17 mouse cellular contexts compared by ENCODE assay signal in genomic region chr1:132401843-132402242, GRCm38 (mm10).
"Had no signal": no experiment of that assay in that cellular context is flagged by ENCODE, and none has a peak within 500 bp of the region (broad histone marks: within the 10 kb centered on the region; RNA-seq: fewer than 3 reads in every experiment).

No protein-coding gene starts in this region.

- ATAC-seq: lung, postnatal 0 days; midbrain, embryonic 13.5 days; midbrain, embryonic 15.5 days had no signal

- DNase-seq: lung, adult 2 months; lung, postnatal 14 days; lung, postnatal 36 days; right cerebral cortex, postnatal 25 days; right cerebral cortex, postnatal 4 days; spleen, adult 18-20 months; thymus, adult 18-20 months; thymus, postnatal 14 days; thymus, postnatal 36 days had no signal

- H3K4me3 ChIP-seq: lung, embryonic 15.5 days; megakaryocyte, embryonic 14.5 days; midbrain, embryonic 13.5 days; midbrain, embryonic 15.5 days; neural tube, embryonic 12.5 days had no signal

- H3K36me3 ChIP-seq: lung, embryonic 15.5 days; midbrain, embryonic 13.5 days; midbrain, embryonic 15.5 days; neural tube, embryonic 12.5 days had no signal

- H3K4me1 ChIP-seq: lung, embryonic 15.5 days; megakaryocyte, embryonic 14.5 days; midbrain, embryonic 15.5 days; neural tube, embryonic 12.5 days had no signal

- H3K9me3 ChIP-seq: lung, embryonic 15.5 days; midbrain, embryonic 13.5 days; midbrain, embryonic 15.5 days; neural tube, embryonic 12.5 days had no signal

- H3K9ac ChIP-seq: lung, embryonic 15.5 days; midbrain, embryonic 13.5 days; midbrain, embryonic 15.5 days; neural tube, embryonic 12.5 days had no signal

- H3K27me3 ChIP-seq: lung, embryonic 15.5 days; midbrain, embryonic 13.5 days; midbrain, embryonic 15.5 days; neural tube, embryonic 12.5 days had no signal

- H3K27ac ChIP-seq: lung, embryonic 15.5 days; macrophage; midbrain, embryonic 13.5 days; midbrain, embryonic 15.5 days; neural tube, embryonic 12.5 days had no signal

- H3K4me2 ChIP-seq: lung, embryonic 15.5 days; midbrain, embryonic 11.5 days; midbrain, embryonic 13.5 days; midbrain, embryonic 15.5 days; neural tube, embryonic 12.5 days had no signal
